Mouse (Mus musculus) E14TG2a.4 (cell line): ENCODE measurements around the gene Radil.

Experiments
- CTCF ChIP-seq: conservative IDR thresholded peaks from 2 replicates; pipeline ENCODE4 v1.5.1; 2014; ENCODE audit warnings: low read length
- NANOG ChIP-seq: IDR thresholded peaks from 2 replicates; pipeline ENCODE4 v1.6.1; 2014; ENCODE audit warnings: borderline replicate concordance, low read length, mixed read lengths
- POU5F1 ChIP-seq: IDR thresholded peaks from 2 replicates; pipeline ENCODE4 v1.6.1; 2014; ENCODE audit warnings: low read length, borderline replicate concordance

- TF ChIP-seq NANOG (no peak), CTCF (peak; percentile 89), POU5F1 (no peak)
Observed at GRCm38 (mm10) chr5:142482512-142482911, 68.4 kb downstream of the Radil start.
